Mouse (Mus musculus): ENCODE measurements around the gene Rhot1.
"Not testable (repeated sequence)": the region's sequence is repeated elsewhere in the genome, so short reads cannot be mapped to it uniquely, and the experiment has no call there.

- TF ChIP-seq POLR2A (IDR thresholded peaks at IDR 0.05; ENCODE audit: control insufficient read depth, low read depth, low read length); CTCF (IDR thresholded peaks at IDR 0.05; ENCODE audit: control insufficient read depth, insufficient read depth, insufficient replicate concordance, low read depth, low read length): not testable (repeated sequence)
These were observed 23.3 kb upstream of the Rhot1 start for GRCm38 (mm10) chr11:80185441-80185976.
